Mouse (Mus musculus) CD4-positive, CD25-positive, alpha-beta regulatory T cell, adult 9 weeks (primary cell): Measurements from ENCODE around the gene Crebbp. TPM values are rescaled to one million over a fixed set of nuclear protein-coding genes. Genes with fewer than 3 reads are reported as not detected.

Experiments
- polyA plus RNA-seq: library from polyadenylated mRNA; unstranded; fragments of 100-300 nt; shearing (Covaris generic); gene quantifications from one replicate; pipeline ENCODE4 v1.2.1, GENCODE M21; 2017

Gene Crebbp
- 24.0 TPM for polyA plus RNA-seq

DNA sequence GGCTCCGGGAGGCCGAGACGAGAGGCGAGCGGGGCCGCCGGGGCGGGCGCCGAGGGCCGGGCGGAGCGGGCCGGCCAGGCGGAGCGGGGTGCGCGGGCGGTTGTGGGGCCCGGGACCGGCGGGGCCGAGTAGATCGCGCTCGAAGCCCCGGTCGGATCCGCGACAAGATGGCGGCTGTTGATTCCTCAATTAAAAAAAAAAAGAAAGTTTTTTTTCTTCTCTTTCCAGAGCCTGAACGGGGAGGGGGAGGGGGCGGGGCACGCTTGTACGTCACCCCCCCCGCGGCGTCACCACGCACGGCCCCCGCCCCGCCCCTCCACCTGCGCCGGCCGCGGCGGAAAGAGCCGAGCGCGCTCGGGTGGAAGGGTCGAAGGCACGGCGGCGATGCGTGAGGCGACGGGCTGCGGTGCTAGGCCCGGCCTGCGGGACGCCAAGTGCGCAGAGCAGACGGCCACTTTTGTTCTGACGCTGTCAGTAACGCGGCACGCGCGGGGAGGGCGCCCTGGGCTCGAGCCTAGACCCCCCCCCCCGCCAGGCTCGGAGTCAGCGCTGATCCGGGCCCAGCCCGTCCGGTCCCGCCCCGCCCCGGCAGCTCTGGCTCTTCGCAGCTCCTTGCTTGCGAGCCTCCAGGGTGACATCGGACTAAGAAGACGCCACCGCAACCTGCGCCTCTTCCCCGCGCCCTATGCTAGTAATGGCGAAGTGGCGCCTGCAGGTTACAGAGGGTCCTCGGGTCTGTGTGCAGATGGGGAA lies at the start of gene Crebbp:
Gene Crebbp, minus strand, starts transcription at position 199 of the 753 bp plus-strand sequence.

DNA sequence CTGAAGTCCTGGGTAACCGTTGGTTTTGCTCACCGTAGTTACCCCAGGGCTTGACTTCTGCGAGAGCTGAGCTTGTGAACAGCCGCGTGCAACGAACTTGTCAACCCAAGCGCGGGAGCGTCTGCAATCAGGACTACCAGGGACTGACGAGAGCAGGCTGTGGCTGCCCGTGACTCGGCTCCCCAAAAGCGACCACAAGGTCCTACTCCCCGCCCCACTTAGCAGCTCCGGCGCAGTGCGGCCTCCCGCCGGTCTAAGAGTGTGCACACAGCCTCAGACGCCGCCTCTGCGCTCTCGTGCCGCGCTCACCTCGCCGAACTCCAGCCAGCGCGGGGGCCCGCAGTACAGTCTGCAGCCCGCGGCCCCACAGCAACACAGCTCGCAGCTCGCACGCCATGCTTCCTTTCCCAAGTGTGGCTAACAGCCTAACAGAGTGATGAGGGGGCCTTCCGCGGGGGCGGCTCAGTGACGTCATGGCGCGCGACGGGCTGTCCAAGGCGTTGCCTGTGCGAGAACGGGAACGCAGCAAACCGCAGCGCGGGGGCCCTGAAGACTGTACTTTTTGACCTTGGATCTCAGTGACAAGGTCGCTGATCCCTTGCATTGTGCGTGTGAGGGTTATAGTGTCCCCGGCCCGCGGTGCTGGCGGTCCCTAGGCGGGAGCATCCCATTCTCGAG lies 136.3 kb downstream of the Crebbp start, which contains the start of gene Trap1:
Gene Trap1, minus strand, starts transcription at position 444 of the 678 bp plus-strand sequence.

DNA sequence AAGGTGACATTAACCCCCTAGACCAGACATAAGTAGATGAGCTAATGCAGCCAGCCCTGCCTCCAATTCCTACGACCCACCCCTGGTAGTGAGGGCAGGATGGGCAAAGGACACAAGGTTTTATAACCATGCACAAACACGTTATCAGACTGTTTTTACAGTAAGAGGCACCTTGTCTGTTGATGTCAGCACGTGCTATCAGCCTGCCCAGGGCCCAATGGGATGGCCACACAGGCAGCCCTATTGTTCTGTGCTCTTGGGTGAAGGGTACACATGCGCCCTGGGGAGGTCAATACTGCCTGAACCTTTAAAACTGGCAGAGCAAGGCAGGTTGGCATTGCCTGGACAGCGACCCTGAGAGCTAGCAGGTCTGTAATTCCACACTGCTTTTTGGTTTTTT lies 177.0 kb downstream of the Crebbp start, which contains the start of gene Dnase1:
Gene Dnase1, plus strand, starts transcription at position 136 of the 400 bp plus-strand sequence.

Other genes starting within 250 kb of the Crebbp start
- 92.7 TPM for gene Nlrc3, start 237.4 kb downstream of the Crebbp start, polyA plus RNA-seq
- 51.6 TPM for gene Slx4, start 210.2 kb downstream of the Crebbp start, polyA plus RNA-seq
- 6.0 TPM for gene Dnase1, start 177.1 kb downstream of the Crebbp start, polyA plus RNA-seq
- 74.8 TPM for gene Trap1, start 136.2 kb downstream of the Crebbp start, polyA plus RNA-seq
- gene Adcy9, start 206.5 kb upstream of the Crebbp start, polyA plus RNA-seq = 0.58 TPM